Mouse (Mus musculus): ENCODE results near the gene Cand2. TPM values are rescaled to one million over a fixed set of nuclear protein-coding genes. Genes with fewer than 3 reads are reported as not detected.

Gene Cand2
- polyA plus RNA-seq (2017; shearing (Covaris generic)), result 8.4 TPM

GRCm38 (mm10) chr6:115774501-115774921 lies at the start of gene Cand2:
TSS of gene Cand2 (plus strand) at chr6:115774538.

GRCm38 (mm10) chr6:115761995-115762756 lies 12.2 kb upstream of the Cand2 start, which contains the start of gene Tmem40:
TSS of gene Tmem40 (minus strand) at chr6:115762410.

GRCm38 (mm10) chr6:115808488-115809231 lies 34.3 kb downstream of the Cand2 start, which contains the start of gene Rpl32:
TSS of gene Rpl32 (minus strand) at chr6:115808747.

DNA sequence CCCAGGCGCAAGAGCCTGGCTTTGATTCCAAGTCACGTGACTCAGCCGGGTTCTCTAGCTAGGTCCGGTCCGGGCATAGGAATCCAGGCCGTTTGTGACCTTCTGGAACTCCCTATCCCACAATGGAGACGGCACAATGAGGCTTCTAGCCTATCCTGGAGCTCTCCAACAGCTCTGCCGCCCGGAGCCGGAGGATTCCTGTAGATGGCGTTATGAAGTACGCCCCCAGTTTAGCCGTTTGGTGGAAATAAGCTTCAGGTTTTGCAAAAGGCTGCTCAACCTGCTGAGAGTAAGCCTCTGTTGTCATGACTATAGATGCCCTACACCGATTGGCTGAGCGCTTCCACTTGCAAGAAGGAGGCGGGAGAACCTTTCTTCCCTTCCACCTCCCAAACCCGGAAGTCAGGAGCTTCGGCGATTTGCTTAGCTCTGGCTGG lies 63.8 kb downstream of the Cand2 start, which contains the start of gene Efcab12:
Gene Efcab12, minus strand, starts transcription at position 252 of the 437 bp plus-strand sequence.

GRCm38 (mm10) chr6:115853091-115853813 lies 78.9 kb downstream of the Cand2 start, which contains the start of the genes Mbd4 and Ift122:
TSS of gene Mbd4 (minus strand) at chr6:115853371.
TSS of gene Ift122 (plus strand) at chr6:115853470.

Other genes starting within 250 kb of the Cand2 start
- 15.0 TPM for gene Tsen2, start 229.9 kb upstream of the Cand2 start, polyA plus RNA-seq (2017; shearing (Covaris generic))
- 0.19 TPM for gene Mkrn2os, start 182.0 kb upstream of the Cand2 start, polyA plus RNA-seq (2017; shearing (Covaris generic))
- 44.9 TPM for gene Mkrn2, start 172.6 kb upstream of the Cand2 start, polyA plus RNA-seq (2017; shearing (Covaris generic))
- gene Raf1, start 97.9 kb upstream of the Cand2 start, polyA plus RNA-seq (2017; shearing (Covaris generic)), result 62.8 TPM
- gene Tmem40, start 12.1 kb upstream of the Cand2 start, polyA plus RNA-seq (2017; shearing (Covaris generic)), result not detected
- 3,915 TPM for gene Rpl32, start 34.2 kb downstream of the Cand2 start, polyA plus RNA-seq (2017; shearing (Covaris generic))
- 0.15 TPM for gene Efcab12, start 63.9 kb downstream of the Cand2 start, polyA plus RNA-seq (2017; shearing (Covaris generic))
- 13.6 TPM for gene Mbd4, start 78.8 kb downstream of the Cand2 start, polyA plus RNA-seq (2017; shearing (Covaris generic))
- gene Ift122, start 78.9 kb downstream of the Cand2 start, polyA plus RNA-seq (2017; shearing (Covaris generic)), result 3.3 TPM
- not detected for gene Rho, start 157.2 kb downstream of the Cand2 start, polyA plus RNA-seq (2017; shearing (Covaris generic))
- gene H1foo, start 170.4 kb downstream of the Cand2 start, polyA plus RNA-seq (2017; shearing (Covaris generic)), result not detected
- gene Plxnd1, start 220.5 kb downstream of the Cand2 start, polyA plus RNA-seq (2017; shearing (Covaris generic)), result 1.6 TPM